Mouse (Mus musculus): ENCODE results near the gene Serpina1a.
"Not testable (repeated sequence)": the region's sequence is repeated elsewhere in the genome, so short reads cannot be mapped to it uniquely, and the experiment has no call there.

Serpina1a gene

DNA sequence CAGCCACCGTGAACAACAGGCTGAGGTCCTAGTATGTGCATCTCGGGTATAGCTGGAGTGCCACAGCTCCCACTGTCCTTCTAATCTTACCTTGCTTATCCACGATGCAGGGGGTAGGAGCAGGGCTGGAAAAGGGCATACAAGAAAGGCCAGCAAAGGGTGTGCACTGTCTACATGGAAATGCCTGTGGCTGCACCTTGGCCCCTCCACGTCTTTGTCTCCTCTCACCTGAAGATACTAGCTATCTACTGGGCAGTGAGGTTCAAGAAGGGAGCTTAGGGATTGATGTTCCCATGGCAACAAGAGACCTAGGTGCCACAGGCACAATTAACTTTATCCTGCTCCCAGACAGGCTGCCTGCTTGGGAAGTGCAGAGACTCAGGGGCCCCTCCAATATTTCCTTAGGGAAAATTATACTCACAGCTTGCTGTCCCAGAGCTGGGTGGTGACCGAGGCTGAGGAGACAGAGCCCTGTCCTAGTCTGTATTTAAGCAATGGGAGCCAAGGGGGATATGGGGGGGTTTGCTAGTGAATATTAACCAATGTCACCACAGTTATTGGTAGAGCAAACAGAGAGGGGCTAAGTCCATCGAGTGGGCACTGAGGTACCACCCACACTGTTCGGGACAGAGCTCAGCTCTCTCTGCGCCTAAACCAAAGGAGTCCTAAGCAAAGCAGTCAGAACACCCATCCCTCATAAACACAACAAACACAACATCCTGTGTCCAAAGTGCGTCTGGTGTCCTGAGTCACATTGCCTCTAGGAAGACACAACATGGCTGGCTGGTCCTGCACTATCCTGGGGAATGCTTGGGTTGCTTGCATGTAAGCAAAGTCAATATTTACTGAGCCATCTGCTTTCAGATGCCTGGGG is at the start of gene Serpina1a:
Serpina1a (minus strand) TSS at position 462 of the 874 bp plus-strand sequence.
- not testable (repeated sequence) for DNase-seq

DNA sequence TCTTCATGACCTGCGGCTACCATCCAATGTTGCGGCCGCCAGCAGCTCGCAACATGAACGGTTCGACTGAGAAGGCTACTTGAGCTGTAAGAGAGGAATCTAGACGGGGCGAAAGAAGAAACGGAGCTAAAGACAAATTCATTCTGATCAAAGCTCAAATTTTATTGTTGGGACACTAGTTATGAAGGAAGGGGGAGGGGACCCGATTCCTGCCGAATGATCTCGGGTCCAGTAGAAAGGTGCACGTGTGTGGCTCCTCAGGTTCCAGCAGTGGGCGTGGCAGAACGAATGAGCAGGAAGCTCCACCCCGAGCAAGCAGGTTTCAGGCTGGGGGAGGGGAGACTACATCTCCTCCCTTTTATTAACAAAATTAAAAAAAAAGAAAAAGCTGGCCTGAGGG is 45.8 kb upstream of the Serpina1a start:
- DNase-seq, result not testable (repeated sequence)

- not testable (repeated sequence) for DNase-seq
Measured at GRCm38 (mm10) chr12:103907746-103908145, 44.4 kb upstream of the Serpina1a start.

- DNase-seq, result not testable (repeated sequence)
Measured at GRCm38 (mm10) chr12:103904837-103905340, 41.5 kb upstream of the Serpina1a start, which contains the start of gene Serpina1c. Serpina1c (minus strand) TSS chr12:103904887.

DNA sequence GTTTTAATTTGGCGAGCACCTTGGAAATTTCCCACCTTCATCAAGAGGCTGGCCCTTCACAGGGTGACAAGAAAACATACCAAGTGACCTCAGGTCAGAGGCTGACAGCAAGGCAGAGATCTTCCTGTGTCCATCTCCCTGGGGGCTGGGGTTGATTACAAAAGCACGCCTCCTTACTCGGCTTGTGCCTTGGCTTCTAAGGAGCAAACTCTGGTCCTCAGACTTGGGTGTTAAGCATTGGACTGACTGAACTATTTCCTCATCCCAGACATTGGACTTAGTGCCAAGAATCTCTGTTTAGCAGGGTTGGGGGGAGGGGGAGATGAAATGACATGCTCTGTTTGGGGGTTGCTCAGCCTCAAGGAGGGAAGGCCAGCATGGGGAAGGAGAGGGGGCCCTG is 38.6 kb upstream of the Serpina1a start:
- DNase-seq, result not testable (repeated sequence)

DNA sequence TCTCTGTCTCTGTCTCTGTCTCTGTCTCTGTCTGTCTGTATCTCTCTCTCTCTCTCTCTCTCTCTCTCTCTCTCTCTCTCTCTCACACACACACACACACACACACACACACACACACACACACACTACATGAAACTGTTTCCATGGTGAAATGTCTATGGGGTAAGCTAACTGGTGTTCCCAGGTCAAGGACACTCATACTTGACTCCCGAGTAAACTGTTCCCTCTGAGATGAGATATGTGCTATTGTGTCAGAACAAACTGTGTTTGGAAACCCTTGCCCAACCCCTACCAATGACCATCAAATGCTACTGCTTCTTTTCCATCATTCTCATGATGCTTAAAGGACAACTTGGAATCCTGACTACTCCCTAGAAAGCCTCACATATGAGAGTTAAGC is 3.5 kb upstream of the Serpina1a start:
- not testable (repeated sequence) for DNase-seq

GRCm38 (mm10) chr12:103860976-103861375 is 2.4 kb downstream of the Serpina1a start:
- no peak for DNase-seq

GRCm38 (mm10) chr12:103860571-103860970 is 2.8 kb downstream of the Serpina1a start:
- DNase-seq, result not testable (repeated sequence)

DNA sequence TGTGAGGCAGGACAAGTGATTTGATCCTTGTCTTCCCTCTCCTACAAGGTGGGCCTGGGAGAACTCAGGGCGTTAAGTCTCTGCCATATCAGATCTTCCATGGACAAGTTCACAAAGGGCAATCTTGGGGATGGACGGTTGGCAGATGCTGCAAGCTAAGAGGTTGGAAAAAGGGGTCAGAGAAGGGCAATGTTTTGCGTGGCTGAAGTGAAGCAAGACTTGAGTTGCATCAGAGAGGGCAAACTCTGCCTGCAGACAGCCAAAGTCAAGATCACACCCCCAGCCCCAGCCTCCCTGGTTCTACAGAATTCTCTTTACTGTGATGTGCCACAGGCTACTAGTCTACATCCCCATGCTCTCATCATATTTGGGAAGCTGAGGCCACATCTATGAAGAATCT is 3.8 kb downstream of the Serpina1a start:
- not testable (repeated sequence) for DNase-seq

- not testable (repeated sequence) for DNase-seq
Measured at GRCm38 (mm10) chr12:103853032-103853431, 10.3 kb downstream of the Serpina1a start.

DNA sequence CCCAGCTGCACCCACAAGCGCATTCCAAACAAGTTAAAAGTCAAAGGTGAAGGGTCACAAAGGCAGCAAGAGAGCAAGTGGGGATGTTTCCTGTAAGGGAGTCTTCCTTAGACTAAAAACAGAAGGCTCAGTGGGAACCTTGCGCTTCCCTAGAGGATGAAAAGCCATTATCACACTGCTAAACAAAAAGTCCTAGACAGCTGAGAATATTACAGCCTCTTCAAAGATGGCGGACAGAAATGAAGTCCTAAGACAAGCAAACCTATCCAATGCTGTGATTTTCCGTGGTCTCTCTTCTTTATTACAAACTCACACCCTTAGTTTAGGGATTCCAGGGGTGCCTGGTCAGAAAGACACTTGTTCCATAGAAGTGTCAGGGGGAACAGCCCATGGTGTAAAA is 33.1 kb downstream of the Serpina1a start, which contains the start of gene Serpina1b:
Serpina1b (minus strand) TSS at position 101 of the 400 bp plus-strand sequence.
- not testable (repeated sequence) for DNase-seq

DNA sequence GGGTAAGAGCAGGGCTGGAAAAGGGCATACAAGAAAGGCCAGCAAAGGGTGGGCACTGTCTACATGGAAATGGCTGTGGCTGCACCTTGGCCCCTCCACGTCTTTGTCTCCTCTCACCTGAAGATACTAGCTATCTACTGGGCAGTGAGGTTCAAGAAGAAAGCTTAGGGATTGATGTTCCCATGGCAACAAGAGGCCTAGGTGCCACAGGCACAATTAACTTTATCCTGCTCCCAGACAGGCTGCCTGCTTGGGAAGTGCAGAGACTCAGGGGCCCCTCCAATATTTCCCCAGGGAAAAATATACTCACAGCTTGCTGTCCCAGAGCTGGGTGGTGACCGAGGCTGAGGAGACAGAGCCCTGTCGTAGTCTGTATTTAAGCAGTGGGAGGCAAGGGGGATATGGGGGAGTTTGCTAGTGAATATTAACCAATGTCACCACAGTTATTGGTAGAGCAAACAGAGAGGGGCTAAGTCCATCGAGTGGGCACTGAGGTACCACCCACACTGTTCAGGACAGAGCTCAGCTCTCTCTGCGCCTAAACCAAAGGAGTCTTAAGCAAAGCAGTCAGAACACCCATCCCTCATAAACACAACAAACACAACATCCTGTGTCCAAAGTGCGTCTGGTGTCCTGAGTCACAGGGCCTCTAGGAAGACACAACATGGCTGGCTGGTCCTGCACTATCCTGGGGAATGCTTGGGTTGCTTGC is 35.5 kb downstream of the Serpina1a start:
- DNase-seq, result not testable (repeated sequence)

- DNase-seq, result peak; percentile 6 to 24
Measured at GRCm38 (mm10) chr12:103823826-103824225, 39.5 kb downstream of the Serpina1a start.

Measured in lung, postnatal 4 days (tissue).